Mouse (Mus musculus) CH12.LX (cell line): Measurements from ENCODE around the gene Bzw1. TPM values are rescaled to one million over a fixed set of nuclear protein-coding genes. Genes with fewer than 3 reads are reported as not detected.
"Not testable (repeated sequence)": the region's sequence is repeated elsewhere in the genome, so short reads cannot be mapped to it uniquely, and the experiment has no call there.

ENCODE experiments used
- DNase-seq: peaks from one replicate; pipeline ENCODE4 v3.0.0-alpha.2; 2013; ENCODE audit errors: extremely low read depth
- H3K27ac ChIP-seq: 2 replicates; pipeline ENCODE4 v1.5.1; 2012; ENCODE audit warnings: low read depth, mild to moderate bottlenecking, control low read depth, moderate library complexity; ENCODE audit not compliant: insufficient read depth
- H3K27me3 ChIP-seq: replicated peaks from 2 replicates; pipeline ENCODE3; 2012; ENCODE audit warnings: inconsistent platforms
- H3K36me3 ChIP-seq, 2 experiments: replicated peaks in 1 of 2; 2 replicates each; pipeline versions ENCODE3 to v1.6.1; 2012; ENCODE audit warnings: inconsistent platforms in 1 of 2, low read length in 1 of 2, mild to moderate bottlenecking in 1 of 2, mixed read lengths in 1 of 2, moderate library complexity in 1 of 2; ENCODE audit not compliant: control insufficient read depth in 1 of 2, insufficient read depth in 1 of 2
- H3K4me1 ChIP-seq, 2 experiments: 2 replicates each; pipeline ENCODE4 v1.6.1; 2012; ENCODE audit warnings: inconsistent platforms in 1 of 2, moderate library complexity in 1 of 2; ENCODE audit not compliant: insufficient read depth in 2 of 2, control insufficient read depth in 1 of 2
- H3K4me2 ChIP-seq: 2 replicates; pipeline ENCODE4 v1.6.1; 2012; ENCODE audit warnings: low read depth, mild to moderate bottlenecking, control low read depth; ENCODE audit not compliant: poor library complexity, insufficient read depth, severe bottlenecking
- H3K4me3 ChIP-seq, 3 experiments: fragments of 150-350 bp in 1 of 3; sonication (generic) in 1 of 3; replicated peaks in 1 of 3; 2 replicates each; pipeline versions ENCODE3 to v1.5.1; 2011 to 2012; ENCODE audit warnings: low read depth in 2 of 3, low read length in 2 of 3, mild to moderate bottlenecking in 2 of 3, moderate library complexity in 2 of 3, control low read depth in 1 of 3, improper control_type of control experiment in 1 of 3, inconsistent platforms in 1 of 3, mixed read lengths in 1 of 3; ENCODE audit not compliant: poor library complexity in 1 of 3
- H3K79me2 ChIP-seq: replicated peaks from 2 replicates; pipeline ENCODE4 v1.6.1; 2012; ENCODE audit warnings: mild to moderate bottlenecking, moderate library complexity; ENCODE audit not compliant: control insufficient read depth, poor library complexity, insufficient read depth, severe bottlenecking; ENCODE audit errors: extremely low read depth
- H3K9ac ChIP-seq: 2 replicates; pipeline ENCODE4 v1.6.1; 2012; ENCODE audit warnings: low read depth, mild to moderate bottlenecking, control low read depth, moderate library complexity; ENCODE audit not compliant: insufficient read depth
- H3K9me3 ChIP-seq: replicated peaks from 2 replicates; pipeline ENCODE3; 2012; ENCODE audit warnings: low read length, inconsistent platforms, mixed read lengths
- CHD1 ChIP-seq: IDR thresholded peaks from 2 replicates; pipeline ENCODE4 v1.6.1; 2012; ENCODE audit warnings: low read depth, low read length, improper control_type of control experiment, inconsistent platforms
- CTCF ChIP-seq, 2 experiments: IDR thresholded peaks in 1 of 2; conservative IDR thresholded peaks in 1 of 2; 2 replicates each; pipeline ENCODE4 v1.5.1; 2011 to 2012; ENCODE audit warnings: low read depth in 2 of 2, low read length in 2 of 2, improper control_type of control experiment in 1 of 2, inconsistent platforms in 1 of 2, mild to moderate bottlenecking in 1 of 2, moderate library complexity in 1 of 2
- EP300 ChIP-seq: IDR thresholded peaks from 2 replicates; pipeline ENCODE4 v1.6.1; 2011; ENCODE audit warnings: low read length, improper control_type of control experiment
- JUN ChIP-seq: IDR thresholded peaks from 2 replicates; pipeline ENCODE4 v1.6.1; 2011; ENCODE audit warnings: low read depth, mild to moderate bottlenecking, low read length, improper control_type of control experiment, moderate library complexity; ENCODE audit not compliant: insufficient read depth
- KAT2A ChIP-seq: IDR thresholded peaks from 2 replicates; pipeline ENCODE4 v1.6.1; 2012; ENCODE audit warnings: low read length, improper control_type of control experiment, inconsistent platforms; ENCODE audit not compliant: insufficient replicate concordance
- MAFK ChIP-seq: IDR thresholded peaks from 2 replicates; pipeline ENCODE4 v1.6.1; 2011; ENCODE audit warnings: low read length, improper control_type of control experiment; ENCODE audit not compliant: insufficient replicate concordance
- MEF2A ChIP-seq: IDR thresholded peaks from 2 replicates; pipeline ENCODE4 v1.6.1; 2014; ENCODE audit warnings: low read depth, mild to moderate bottlenecking, inconsistent platforms, low read length, improper control_type of control experiment, borderline replicate concordance
- NELFE ChIP-seq: IDR thresholded peaks from 2 replicates; pipeline ENCODE4 v1.6.1; 2011; ENCODE audit warnings: low read depth, low read length, improper control_type of control experiment
- NRF1 ChIP-seq: IDR thresholded peaks from 2 replicates; pipeline ENCODE4 v1.6.1; 2014; ENCODE audit warnings: low read depth, mild to moderate bottlenecking, inconsistent platforms, low read length, improper control_type of control experiment, moderate library complexity
- POLR2AphosphoS2 ChIP-seq: IDR thresholded peaks from 2 replicates; pipeline ENCODE4 v1.6.1; 2011; ENCODE audit warnings: low read depth, low read length, improper control_type of control experiment
- RCOR1 ChIP-seq: conservative IDR thresholded peaks from 2 replicates; pipeline ENCODE4 v1.6.1; 2012; ENCODE audit warnings: low read depth, mild to moderate bottlenecking, inconsistent platforms, low read length, improper control_type of control experiment
- SIN3A ChIP-seq: IDR thresholded peaks from 2 replicates; pipeline ENCODE4 v1.6.1; 2012; ENCODE audit warnings: low read length, improper control_type of control experiment, inconsistent platforms
- TCF12 ChIP-seq: IDR thresholded peaks from 2 replicates; pipeline ENCODE4 v1.6.1; 2014; ENCODE audit warnings: low read depth, mild to moderate bottlenecking, inconsistent platforms, low read length, improper control_type of control experiment
- UBTF ChIP-seq: IDR thresholded peaks from 2 replicates; pipeline ENCODE4 v1.6.1; 2012; ENCODE audit warnings: low read depth, mild to moderate bottlenecking, inconsistent platforms, low read length, improper control_type of control experiment, moderate library complexity
- USF2 ChIP-seq: conservative IDR thresholded peaks from 2 replicates; pipeline ENCODE4 v1.6.1; 2011; ENCODE audit warnings: low read depth, low read length, improper control_type of control experiment
- ZC3H11A ChIP-seq: IDR thresholded peaks from 2 replicates; pipeline ENCODE4 v1.6.1; 2012; ENCODE audit warnings: low read depth, mild to moderate bottlenecking, inconsistent platforms, low read length, improper control_type of control experiment
- ZMIZ1 ChIP-seq: IDR thresholded peaks from 2 replicates; pipeline ENCODE4 v1.6.1; 2012; ENCODE audit warnings: low read depth, mild to moderate bottlenecking, inconsistent platforms, low read length, improper control_type of control experiment
- ZNF384 ChIP-seq: IDR thresholded peaks from 2 replicates; pipeline ENCODE4 v1.6.1; 2012; ENCODE audit warnings: low read depth, low read length, improper control_type of control experiment, inconsistent platforms
- dilution Hi-C: fragments of 300-500 bp; cut with MboI; formaldehyde crosslinking; loops from 2 replicates; pipeline ENCODE4 v1.14.3; 2020; ENCODE audit warnings: low sequenced_read_pairs; ENCODE audit not compliant: extremely low pct_unique_long_range_greater_than_20kb, extremely low pct_ligation_motif_present
- in situ Hi-C: fragments of 300-500 bp; cut with MboI; formaldehyde crosslinking; loops from 3 replicates; pipeline ENCODE4 v1.14.3; 2019; ENCODE audit warnings: low sequenced_read_pairs, low pct_ligation_motif_present, low pct_unique_long_range_greater_than_20kb, mixed read lengths
- polyA plus RNA-seq: library from polyadenylated mRNA; unstranded; fragments of >175 nt; gene quantifications from 2 replicates; pipeline ENCODE4 v1.2.1, GENCODE M21; 2012; ENCODE audit warnings: low read depth; ENCODE audit not compliant: insufficient read length
- total RNA-seq, 2 experiments: library from RNA; depleted of rRNA; stranded (reverse); fragments of 300-350 nt in 1 of 2; fragments of >200 nt in 1 of 2; gene quantifications; 2 replicates each; pipeline ENCODE4 v1.2.3; 2012 to 2014

Gene Bzw1
- total and polyA plus RNA-seq, 3 experiments, result 104 to 252 (median 225) TPM

GRCm38 (mm10) chr1:58369716-58370115, 23.0 kb upstream of the Bzw1 start:
- H3K9me3 ChIP-seq, result peaks cover 2% of the 10 kb centered on the region
- TF ChIP-seq NELFE, result no peak
- TF ChIP-seq MEF2A, result no peak
- TF ChIP-seq ZC3H11A, result no peak
- no peak for TF ChIP-seq USF2
- no peak for TF ChIP-seq KAT2A
- TF ChIP-seq JUN, result no peak
- H3K9ac ChIP-seq, result no peak overlapping the region
- no peak overlapping the region for H3K4me3 ChIP-seq
- H3K4me2 ChIP-seq, result no peak overlapping the region
- peaks cover 0 to 12% of the 10 kb centered on the region in 2 experiments; a peak in 2 of 4 replicates for H3K4me1 ChIP-seq
- no peaks in the 10 kb centered on the region for H3K79me2 ChIP-seq
- dilution Hi-C loops (no loop called here), in situ Hi-C loops (no loop called here)
- no peaks in the 10 kb centered on the region for H3K36me3 ChIP-seq
- H3K27me3 ChIP-seq, result no peaks in the 10 kb centered on the region
- no peak overlapping the region for H3K27ac ChIP-seq
- DNase-seq, result no peak

GRCm38 (mm10) chr1:58374266-58374665, 18.4 kb upstream of the Bzw1 start:
- DNase-seq, H3K4me2 ChIP-seq, H3K4me1 ChIP-seq, H3K9me3 ChIP-seq, H3K79me2 ChIP-seq, in situ Hi-C loops, H3K4me3 ChIP-seq, H3K27me3 ChIP-seq, H3K36me3 ChIP-seq, H3K27ac ChIP-seq, dilution Hi-C loops, H3K9ac ChIP-seq: not testable (repeated sequence)

- Histone ChIP-seq H3K4me3 (no peak overlapping the region), H3K27me3 (no peaks in the 10 kb centered on the region), H3K79me2 (no peaks in the 10 kb centered on the region), H3K9me3 (no peaks in the 10 kb centered on the region), H3K9ac (no peak overlapping the region), H3K4me1 (peaks cover 0 to 3% of the 10 kb centered on the region in 2 experiments; a peak in 2 of 4 replicates), H3K4me2 (no peak overlapping the region), H3K27ac (no peak overlapping the region), H3K36me3 (no peaks in the 10 kb centered on the region)
- DNase-seq, result no peak
- dilution Hi-C loops (no loop called here), in situ Hi-C loops (no loop called here)
- TF ChIP-seq POLR2AphosphoS2, result no peak
- TF ChIP-seq TCF12, result no peak
- TF ChIP-seq JUN, result no peak
- no peak for TF ChIP-seq CTCF (conservative IDR thresholded peaks at IDR 0.05 in 1 of 2, IDR thresholded peaks at IDR 0.05 in 1 of 2; ENCODE audit: low read depth in 2 of 2, low read length in 2 of 2)
- no peak for TF ChIP-seq SIN3A
- TF ChIP-seq ZMIZ1, result no peak
- TF ChIP-seq ZC3H11A, result no peak
- TF ChIP-seq RCOR1, result no peak
- no peak for TF ChIP-seq ZNF384
- TF ChIP-seq MAFK, result no peak
- TF ChIP-seq EP300, result no peak
- no peak for TF ChIP-seq NELFE
- TF ChIP-seq UBTF, result no peak
- no peak for TF ChIP-seq CHD1
- no peak for TF ChIP-seq NRF1
These were observed 17.0 kb upstream of the Bzw1 start for GRCm38 (mm10) chr1:58375574-58376147.
